Mouse (Mus musculus): ENCODE measurements around the gene Hcfc2. TPM values are rescaled to one million over a fixed set of nuclear protein-coding genes. Genes with fewer than 3 reads are reported as not detected.

The Hcfc2 gene
- total RNA-seq, 1 experiment from 2014 or later: 34.3 TPM

DNA sequence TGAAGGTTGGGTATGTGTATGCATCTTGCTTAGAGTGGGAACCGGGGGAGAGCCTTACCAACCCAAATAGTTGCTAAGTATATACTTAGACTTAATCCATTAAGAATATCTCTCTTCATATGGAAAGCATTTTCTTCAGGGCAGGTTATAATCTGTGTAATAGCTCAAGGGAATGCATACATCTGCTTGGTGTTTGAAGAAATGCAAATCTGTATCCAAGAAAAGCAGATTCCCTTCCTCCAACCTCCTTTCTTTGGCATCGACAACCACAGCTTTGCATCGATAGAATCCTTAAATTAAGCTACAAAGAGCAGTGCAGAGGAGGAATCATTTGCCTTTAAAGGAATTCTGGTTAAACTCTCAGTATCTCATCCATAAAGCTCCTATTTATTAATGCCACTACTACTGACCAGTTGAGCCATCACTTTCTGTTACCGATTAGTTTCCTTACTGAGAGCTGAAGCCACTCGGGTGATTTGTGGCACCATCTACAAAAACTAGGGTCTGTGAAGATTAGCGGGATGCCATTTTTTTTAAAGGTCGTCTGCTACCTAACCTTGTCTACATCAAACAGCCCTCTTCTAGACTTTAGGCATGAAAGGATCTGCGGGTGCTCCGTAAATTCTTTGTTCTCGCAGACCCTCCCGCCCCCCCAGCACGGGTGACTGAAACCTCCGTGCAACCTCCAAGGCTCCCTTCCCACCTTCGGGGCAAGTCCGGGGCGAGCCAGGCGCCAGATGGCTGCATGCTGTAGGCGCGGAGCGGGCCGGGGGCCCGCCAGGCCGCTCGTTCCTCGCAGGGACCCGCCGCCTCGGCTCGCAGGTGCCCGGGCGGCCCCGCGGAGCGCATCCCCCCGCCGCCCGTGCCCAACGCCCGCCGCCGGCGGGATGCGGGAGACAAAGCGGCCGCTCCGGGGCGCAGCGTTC lies 67.1 kb downstream of the Hcfc2 start:
- no peak for ATAC-seq (ENCODE audit: extremely low read depth, insufficient number of reproducible peaks, low FRiP score, poor library complexity, severe bottlenecking)

DNA sequence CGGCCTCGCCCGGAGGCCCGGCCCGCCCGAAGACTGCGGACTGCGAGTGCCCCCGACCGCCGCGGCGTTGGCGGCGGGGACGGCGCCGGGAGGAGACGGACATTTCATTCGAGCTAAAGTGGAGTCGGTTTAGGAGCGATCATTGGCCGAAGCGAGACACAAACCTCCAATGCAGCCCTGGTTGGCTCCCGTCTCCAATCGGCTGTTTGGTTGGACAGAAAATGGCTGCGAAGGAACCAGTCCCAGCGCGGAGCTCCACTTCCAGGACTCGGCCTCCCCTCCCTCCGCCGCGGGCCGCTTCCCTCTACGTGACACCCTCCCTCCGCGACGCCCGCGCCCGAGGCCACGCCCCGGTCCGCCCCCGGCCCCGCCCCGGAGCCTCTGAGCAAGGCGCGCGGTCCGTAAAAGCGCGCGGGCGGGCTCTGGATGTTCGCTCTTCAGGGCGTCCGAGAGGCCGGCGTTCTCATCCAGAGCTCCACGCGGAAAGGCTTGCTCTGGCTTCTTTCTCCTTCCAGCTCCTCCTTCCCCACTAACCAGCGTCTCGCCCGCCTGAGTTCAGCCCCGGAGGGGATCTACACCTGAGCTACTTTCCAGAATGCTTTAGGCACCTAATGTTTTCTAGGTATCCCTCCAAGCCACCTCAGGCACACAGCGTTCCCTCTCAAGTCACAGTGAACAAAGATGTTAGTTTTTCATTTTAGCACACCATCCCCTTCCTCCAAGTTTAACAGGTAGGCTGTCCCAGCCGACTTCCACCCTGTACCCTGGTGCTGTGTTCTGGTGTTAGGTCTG lies 68.1 kb downstream of the Hcfc2 start, which contains the start of gene Nfyb:
TSS of gene Nfyb (minus strand) at position 305 of the 792 bp plus-strand sequence.
- ATAC-seq (ENCODE audit: extremely low read depth, insufficient number of reproducible peaks, low FRiP score, poor library complexity, severe bottlenecking): peak; percentile 99

DNA sequence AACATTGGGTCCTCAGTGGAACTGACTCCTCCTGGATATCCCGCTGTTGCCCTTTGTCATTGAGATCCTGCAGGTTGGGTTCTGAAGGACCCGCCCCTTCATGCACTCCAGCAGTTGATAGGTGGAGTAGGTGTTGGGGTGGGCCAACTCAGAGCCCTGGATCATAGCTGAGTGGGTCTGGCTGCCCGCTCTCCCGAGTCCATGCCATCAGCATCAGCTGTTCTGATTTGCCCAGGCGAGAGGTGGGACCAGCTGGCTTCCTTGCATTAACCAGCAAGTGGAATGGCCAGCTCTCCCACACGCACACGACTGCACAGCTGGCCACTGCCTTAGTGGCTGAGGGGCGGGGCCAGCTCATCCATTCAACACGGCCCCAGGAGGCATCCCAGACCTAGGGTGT lies 72.9 kb downstream of the Hcfc2 start:
- ATAC-seq (ENCODE audit: extremely low read depth, insufficient number of reproducible peaks, low FRiP score, poor library complexity, severe bottlenecking): no peak

DNA sequence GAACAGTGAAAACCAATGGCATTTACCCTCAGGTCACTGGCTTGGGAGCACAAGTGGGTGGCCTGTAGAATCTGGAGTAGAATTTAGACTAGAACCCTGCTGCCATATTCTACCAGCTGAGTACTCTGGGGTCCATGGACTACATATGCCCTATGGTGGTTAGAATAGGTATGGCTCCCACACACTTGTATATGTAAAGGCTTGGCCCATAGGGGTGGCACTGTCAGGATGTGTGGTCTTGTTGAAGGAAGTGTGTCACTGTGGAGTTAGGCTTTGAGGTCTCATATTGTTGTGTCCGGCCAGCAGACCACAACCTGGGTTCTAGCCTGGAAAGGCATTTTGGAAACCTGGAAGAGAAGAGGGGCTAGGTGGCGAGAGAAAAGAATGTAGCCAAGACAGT lies 74.8 kb downstream of the Hcfc2 start:
- no peak for ATAC-seq (ENCODE audit: extremely low read depth, insufficient number of reproducible peaks, low FRiP score, poor library complexity, severe bottlenecking)

DNA sequence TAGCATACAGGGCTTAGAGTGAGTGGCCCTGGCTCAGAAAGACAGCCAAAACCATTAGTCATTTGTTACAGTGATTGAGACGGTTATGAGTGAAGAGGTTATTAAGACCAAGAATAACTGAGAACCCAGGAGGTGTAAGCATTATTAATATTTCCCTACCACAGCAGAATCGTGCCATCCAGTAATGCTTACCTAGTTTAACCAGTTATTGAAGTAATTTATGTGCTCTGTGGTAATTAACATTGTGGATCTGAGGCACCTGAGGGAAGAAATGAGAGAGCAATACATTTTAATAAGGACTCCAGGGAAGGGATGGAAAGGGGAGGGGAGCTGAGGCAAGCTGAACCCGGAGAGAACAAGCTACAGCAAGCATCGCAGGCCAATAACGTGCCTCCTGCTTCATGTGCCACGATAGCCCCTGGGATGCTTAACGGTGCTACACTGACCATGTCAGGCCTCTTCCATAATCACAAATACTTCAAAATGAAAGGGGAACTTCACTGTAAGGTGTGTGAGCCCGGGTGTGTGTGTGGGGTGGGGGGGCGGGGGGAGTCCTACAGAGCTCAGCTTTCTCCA lies 75.7 kb downstream of the Hcfc2 start:
- ATAC-seq (ENCODE audit: extremely low read depth, insufficient number of reproducible peaks, low FRiP score, poor library complexity, severe bottlenecking): no peak

DNA sequence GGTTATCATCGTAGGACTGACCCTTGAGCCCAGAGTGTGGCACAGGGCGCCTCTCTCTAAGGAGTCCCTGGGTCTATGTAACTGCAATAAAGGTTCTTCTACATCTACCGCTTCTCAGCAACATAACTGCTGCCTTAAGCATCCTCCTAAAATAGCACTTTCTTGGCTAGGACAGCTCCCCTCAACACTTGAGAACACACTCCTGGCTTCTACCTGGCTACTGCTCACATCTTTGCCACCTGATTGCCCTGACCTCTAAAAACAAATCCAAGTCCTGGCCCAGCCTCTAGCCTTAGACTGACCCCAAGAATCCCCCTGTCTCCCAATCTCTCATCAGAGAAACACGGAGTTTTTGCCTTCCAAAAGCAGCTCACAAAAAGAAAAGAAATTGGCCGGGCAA lies 78.9 kb downstream of the Hcfc2 start:
- ATAC-seq (ENCODE audit: extremely low read depth, insufficient number of reproducible peaks, low FRiP score, poor library complexity, severe bottlenecking): no peak

DNA sequence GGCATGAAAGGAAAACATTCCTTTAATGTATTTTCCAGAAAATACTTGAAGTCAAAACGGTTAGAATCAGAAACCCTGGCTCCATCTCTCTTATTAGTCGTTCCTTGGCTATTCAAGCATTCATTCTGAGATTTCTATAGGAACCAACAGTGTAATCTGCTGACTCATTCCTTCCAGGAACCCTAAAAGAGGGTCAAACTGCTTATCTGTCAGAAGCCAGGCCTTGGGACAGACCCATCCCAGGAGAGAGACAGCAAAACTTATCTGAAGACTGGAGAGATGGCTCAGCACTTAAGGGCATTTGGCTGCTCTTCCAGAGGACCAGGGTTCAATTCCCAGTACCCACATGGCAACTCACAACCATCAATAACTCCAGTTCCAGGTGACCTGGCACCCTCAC lies 81.1 kb downstream of the Hcfc2 start:
- no peak for ATAC-seq (ENCODE audit: extremely low read depth, insufficient number of reproducible peaks, low FRiP score, poor library complexity, severe bottlenecking)

DNA sequence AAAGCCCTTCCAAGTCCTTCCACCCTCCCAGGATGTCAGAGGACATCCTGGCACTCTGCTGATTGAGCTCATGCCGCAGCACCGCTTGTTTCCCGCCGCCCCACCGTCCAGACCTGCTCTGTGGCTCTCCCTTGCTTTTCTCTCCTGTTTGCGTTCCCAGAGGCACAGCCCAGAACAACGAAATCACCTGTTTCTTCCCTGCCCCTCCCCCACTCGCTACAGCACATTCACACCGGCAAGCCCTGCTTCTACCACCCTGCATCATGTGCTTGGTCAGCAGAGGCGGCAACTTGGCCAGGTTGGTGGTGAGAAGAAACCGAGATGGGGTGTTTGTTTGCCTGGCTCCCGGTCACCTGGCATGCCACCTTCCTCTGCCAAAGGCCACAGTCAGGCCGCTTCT lies 81.9 kb downstream of the Hcfc2 start:
- no peak for ATAC-seq (ENCODE audit: extremely low read depth, insufficient number of reproducible peaks, low FRiP score, poor library complexity, severe bottlenecking)

DNA sequence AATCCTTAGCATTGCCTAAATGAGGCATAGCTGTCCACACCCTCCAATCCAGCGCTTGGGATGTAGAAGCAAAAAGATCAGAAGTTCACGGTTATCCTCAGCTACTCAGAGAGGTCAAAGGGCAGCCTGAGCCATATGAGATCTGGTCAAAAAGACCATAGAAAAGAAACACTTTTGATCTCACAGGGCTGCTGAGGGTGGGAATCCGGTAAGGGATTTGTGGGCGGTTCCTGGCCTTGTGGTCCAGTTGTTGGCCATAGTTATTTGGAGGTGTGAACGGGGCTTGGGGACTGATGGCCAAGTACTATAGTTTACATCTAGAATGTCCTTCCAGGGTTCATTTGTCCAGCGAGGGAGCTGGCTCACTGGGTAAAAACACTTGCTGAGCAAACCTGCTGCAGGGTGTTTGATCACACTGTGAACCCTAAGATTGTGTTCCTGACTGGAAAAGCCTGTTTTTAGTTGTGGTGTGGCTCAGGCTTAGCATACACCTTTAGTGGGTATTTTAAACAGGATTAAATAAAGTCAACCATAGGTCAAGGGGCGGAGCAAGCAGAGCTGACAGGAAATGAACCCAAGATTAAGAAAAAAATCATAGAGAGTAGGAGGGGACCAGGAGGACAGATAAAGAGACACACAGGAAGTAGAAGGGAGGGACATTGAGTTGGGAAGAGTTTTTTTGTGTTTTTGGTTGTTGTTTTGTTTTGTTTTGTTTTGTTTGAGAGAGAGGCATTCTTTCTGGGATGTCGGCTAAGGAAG lies 83.0 kb downstream of the Hcfc2 start:
- no peak for ATAC-seq (ENCODE audit: extremely low read depth, insufficient number of reproducible peaks, low FRiP score, poor library complexity, severe bottlenecking)

DNA sequence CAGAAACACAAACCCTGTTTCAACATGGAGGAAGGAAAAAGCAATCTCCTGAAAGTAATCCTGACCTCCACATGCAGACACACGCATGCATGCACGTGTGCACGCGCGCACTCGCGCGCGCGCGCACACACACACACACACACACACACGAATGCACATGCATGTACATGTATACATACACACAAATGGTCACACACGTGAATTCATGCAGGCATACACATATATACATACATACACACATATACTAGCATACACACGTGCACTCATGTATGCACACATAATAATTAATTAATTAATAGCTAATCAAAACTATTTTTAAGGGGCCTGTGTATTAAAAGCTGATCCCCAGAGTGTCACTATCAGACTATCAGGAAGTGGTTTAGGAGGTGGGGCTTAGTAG lies 83.9 kb downstream of the Hcfc2 start:
- ATAC-seq (ENCODE audit: extremely low read depth, insufficient number of reproducible peaks, low FRiP score, poor library complexity, severe bottlenecking): no peak

DNA sequence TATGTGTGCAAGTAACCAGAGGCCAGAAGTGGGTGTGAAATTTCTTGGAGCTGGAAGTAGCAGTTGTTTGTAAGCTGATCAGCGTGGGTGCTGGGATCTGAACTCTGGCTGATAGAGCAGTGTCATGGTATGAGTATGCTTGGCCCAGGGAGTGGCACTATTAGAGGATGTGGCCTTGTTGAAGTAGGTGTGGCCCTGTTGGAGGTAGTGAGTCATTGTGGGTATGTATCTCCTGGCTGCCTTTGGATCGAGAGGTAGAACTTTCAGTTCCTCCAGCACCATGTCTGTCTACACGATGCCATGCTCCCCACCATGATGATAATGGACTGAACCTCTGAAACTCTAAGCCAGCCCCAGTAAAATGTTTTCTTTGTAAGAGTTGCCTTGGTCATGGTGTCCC lies 84.4 kb downstream of the Hcfc2 start:
- peak; percentile 77 for ATAC-seq (ENCODE audit: extremely low read depth, insufficient number of reproducible peaks, low FRiP score, poor library complexity, severe bottlenecking)

DNA sequence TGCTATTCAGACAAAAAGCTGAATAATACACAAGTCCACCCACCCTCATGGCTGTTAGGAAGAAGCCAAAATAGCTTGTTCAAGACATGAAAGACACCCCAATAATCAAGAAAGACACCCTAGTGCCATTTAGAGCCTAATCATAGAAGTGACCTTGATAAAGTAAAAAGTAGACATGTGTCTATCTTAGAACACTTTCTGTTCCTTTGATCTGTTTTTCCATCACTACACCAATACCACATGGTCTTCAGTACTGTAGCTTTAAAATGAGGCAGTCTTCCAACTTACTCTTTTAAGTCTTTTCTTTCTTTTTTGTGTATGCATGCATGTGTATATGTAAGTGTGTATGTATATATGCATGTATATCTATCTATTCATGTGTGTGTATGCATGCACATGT lies 84.9 kb downstream of the Hcfc2 start:
- no peak for ATAC-seq (ENCODE audit: extremely low read depth, insufficient number of reproducible peaks, low FRiP score, poor library complexity, severe bottlenecking)

DNA sequence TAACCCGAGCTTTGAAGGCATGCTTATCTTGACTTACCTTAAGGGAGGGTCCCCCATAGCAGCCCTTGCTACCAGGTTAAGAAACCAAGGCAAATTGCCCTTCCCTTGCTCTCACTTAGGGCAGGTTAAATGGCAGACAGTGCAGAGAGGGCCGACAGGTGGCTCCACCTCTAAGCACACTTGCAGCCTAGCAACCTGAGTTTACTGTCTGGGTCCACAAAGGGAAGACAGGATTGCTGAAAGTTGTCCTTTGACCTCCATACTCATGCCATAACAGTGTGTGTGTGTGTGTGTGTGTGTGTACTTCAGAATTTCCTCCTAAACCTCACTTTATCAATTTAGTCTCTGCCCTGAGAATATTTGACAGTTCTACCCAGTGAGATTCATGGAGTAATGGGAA lies 86.5 kb downstream of the Hcfc2 start:
- ATAC-seq (ENCODE audit: extremely low read depth, insufficient number of reproducible peaks, low FRiP score, poor library complexity, severe bottlenecking): no peak

DNA sequence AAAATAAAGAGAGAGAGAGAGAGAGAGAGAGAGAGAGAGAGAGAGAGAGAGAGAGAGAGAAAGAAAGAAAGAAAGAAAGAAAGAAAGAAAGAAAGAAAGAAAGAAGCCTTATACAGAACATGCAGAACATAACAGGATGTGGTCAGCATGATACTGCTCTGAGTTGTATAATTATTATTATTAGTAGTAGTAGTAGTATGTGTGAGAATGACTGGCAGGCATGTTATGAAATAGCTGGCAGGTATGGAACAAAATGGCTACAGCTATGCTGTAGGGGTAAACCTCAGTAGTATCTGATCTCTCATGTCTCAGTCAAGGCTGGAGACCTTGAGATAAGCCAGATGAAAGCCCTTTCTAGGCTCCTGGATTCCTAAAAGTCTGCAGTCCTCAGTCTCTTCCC lies 93.2 kb downstream of the Hcfc2 start:
- no peak for ATAC-seq (ENCODE audit: extremely low read depth, insufficient number of reproducible peaks, low FRiP score, poor library complexity, severe bottlenecking)

DNA sequence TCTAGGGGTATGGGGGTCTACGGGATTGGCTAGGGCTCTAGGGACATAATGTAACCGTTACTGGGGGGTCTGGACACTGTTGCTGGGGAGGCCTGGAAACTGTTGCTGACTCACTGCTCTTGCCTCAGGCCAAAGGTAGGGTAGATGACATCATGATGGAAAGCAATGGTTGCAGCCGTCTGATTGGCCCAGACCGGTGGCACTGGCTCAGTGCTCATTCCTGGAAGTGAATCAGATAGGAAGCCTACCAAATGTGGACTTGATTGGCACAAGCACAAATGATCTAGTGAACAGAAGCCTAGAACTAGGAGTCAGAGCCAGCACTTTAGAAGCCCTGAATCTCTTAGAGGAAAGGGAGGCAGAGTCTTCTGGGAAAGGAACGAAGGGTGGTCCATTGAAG lies 94.5 kb downstream of the Hcfc2 start:
- no peak for ATAC-seq (ENCODE audit: extremely low read depth, insufficient number of reproducible peaks, low FRiP score, poor library complexity, severe bottlenecking)

DNA sequence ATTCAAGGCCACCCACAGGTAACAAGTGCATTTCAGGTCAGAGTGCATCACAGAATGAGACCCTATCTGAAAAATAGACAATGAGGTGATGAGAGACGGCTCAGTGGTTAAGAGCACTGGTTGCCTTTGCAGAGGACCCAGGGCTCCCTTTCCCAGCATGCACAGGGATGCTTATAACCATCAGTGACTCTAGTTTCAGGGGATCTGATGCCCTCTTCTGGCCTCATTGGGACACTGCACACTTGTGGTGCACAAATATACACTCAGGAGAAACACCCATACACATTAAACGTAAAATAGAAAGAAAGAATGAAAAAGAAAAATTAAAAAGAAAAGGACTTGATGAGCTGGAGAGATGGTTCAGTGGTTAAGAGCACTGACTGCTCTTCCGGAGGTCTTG lies 95.8 kb downstream of the Hcfc2 start:
- no peak for ATAC-seq (ENCODE audit: extremely low read depth, insufficient number of reproducible peaks, low FRiP score, poor library complexity, severe bottlenecking)
